Mouse (Mus musculus) bone marrow macrophage, adult 2 months (primary cell): Measurements from ENCODE around the gene Ltn1.

Experiments used
- CTCF ChIP-seq: IDR thresholded peaks from 2 replicates; pipeline ENCODE4 v1.5.1; 2012; ENCODE audit warnings: low read depth, mild to moderate bottlenecking, low read length, moderate library complexity
- POLR2A ChIP-seq: IDR thresholded peaks from 2 replicates; pipeline ENCODE4 v1.6.1; 2012; ENCODE audit warnings: mild to moderate bottlenecking, low read depth, low read length, borderline replicate concordance

DNA sequence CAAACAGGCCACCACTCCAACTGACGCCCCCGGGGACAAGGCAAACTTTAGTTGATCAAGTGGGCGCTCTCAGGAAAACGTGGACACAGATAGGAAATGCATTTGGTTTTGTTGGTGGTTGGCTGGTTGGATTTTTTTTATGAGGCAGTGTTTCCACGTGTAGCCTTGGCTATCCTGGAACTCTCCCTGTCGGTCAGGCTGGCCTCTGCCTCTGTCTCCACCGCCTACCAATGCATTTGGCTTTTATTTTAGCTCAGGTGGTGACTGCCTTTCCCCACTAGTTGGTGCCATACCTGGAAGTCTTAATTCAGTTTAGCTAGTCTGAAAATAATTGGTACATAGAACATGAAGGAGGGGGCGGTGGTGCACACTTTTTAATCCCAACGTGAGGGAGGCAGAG, 8.7 kb upstream of the Ltn1 start:
- no peak for TF ChIP-seq CTCF
- TF ChIP-seq POLR2A, result no peak
